Mouse (Mus musculus) heart, postnatal 14 days (tissue): ENCODE results near the gene Gmds. TPM values are rescaled to one million over a fixed set of nuclear protein-coding genes. Genes with fewer than 3 reads are reported as not detected.

Source experiments
- DNase-seq, 2 experiments: peaks; one replicate each; pipeline ENCODE4 v3.0.0; 2021 to 2022
- intact Hi-C: fragments of 180-260 bp; cut with DNase I; formaldehyde crosslinking; loops from one replicate; pipeline ENCODE4 v1.15.1; 2025
- total RNA-seq, 2 experiments: library from RNA; stranded (reverse); gene quantifications; 2 replicates each; pipeline ENCODE4 v1.2.3; 2021

Gene Gmds
- total RNA-seq, 2 experiments from 2014 or later, result 6.3 to 6.6 TPM

- intact Hi-C loops, result no loop called here
- no peak for DNase-seq
These were observed 360.4 kb downstream of the Gmds start for GRCm38 (mm10) chr13:31978126-31978525.

GRCm38 (mm10) chr13:31974751-31975479 is 363.6 kb downstream of the Gmds start:
- intact Hi-C loops, result no loop called here
- DNase-seq, result no peak

- no peak for DNase-seq
- intact Hi-C loops, result no loop called here
These were observed 367.5 kb downstream of the Gmds start for GRCm38 (mm10) chr13:31971040-31971501.

- no peak for DNase-seq
- intact Hi-C loops, result no loop called here
These were observed 370.3 kb downstream of the Gmds start for GRCm38 (mm10) chr13:31968272-31968671.

- DNase-seq, result no peak
- intact Hi-C loops, result no loop called here
These were observed 371.5 kb downstream of the Gmds start for GRCm38 (mm10) chr13:31966931-31967532.

GRCm38 (mm10) chr13:31960514-31960913 is 378.0 kb downstream of the Gmds start:
- DNase-seq, result peak; percentile 14 to 45
- intact Hi-C loops, result no loop called here

GRCm38 (mm10) chr13:31958346-31959335 is 379.9 kb downstream of the Gmds start:
- peak in 1 of 2 experiments; percentile 29 for DNase-seq
- intact Hi-C loops, result loop anchor here (5.0 kb wide), 1 partner anchor 49 kb away; no protein-coding TSS in a partner anchor

GRCm38 (mm10) chr13:31956584-31956983 is 382.0 kb downstream of the Gmds start:
- peak; percentile 39 to 44 for DNase-seq
- intact Hi-C loops, result loop anchor here (1.0 to 5.0 kb wide), 2 partner anchors 51 to 155 kb away; no protein-coding TSS in a partner anchor

GRCm38 (mm10) chr13:31956112-31956511 is 382.4 kb downstream of the Gmds start:
- intact Hi-C loops, result loop anchor here (1.0 to 5.0 kb wide), 2 partner anchors 51 to 155 kb away; no protein-coding TSS in a partner anchor

GRCm38 (mm10) chr13:31955171-31955570 is 383.4 kb downstream of the Gmds start:
- no peak for DNase-seq
- intact Hi-C loops, result loop anchor here (5.0 kb wide), 1 partner anchor 52 kb away; no protein-coding TSS in a partner anchor

More at GRCm38 (mm10) chr13:31956112-31956511, 382.4 kb downstream of the Gmds start:
- no peak for DNase-seq

GRCm38 (mm10) chr13:31944676-31945210 is 393.8 kb downstream of the Gmds start:
- intact Hi-C loops, result no loop called here
- DNase-seq, result no peak

- intact Hi-C loops, result no loop called here
- DNase-seq, result no peak
These were observed 394.9 kb downstream of the Gmds start for GRCm38 (mm10) chr13:31943482-31944275.

- DNase-seq, result no peak
- intact Hi-C loops, result no loop called here
These were observed 409.2 kb downstream of the Gmds start for GRCm38 (mm10) chr13:31929299-31929698.

- intact Hi-C loops, result no loop called here
- DNase-seq, result no peak
These were observed 411.9 kb downstream of the Gmds start for GRCm38 (mm10) chr13:31926599-31926998.

- intact Hi-C loops, result loop anchor here (5.0 kb wide), 1 partner anchor 288 kb away; no protein-coding TSS in a partner anchor
- DNase-seq, result no peak
These were observed 414.0 kb downstream of the Gmds start for GRCm38 (mm10) chr13:31924506-31924905.

GRCm38 (mm10) chr13:31919716-31920115 is 418.8 kb downstream of the Gmds start:
- no peak for DNase-seq
- intact Hi-C loops, result loop anchor here (5.0 kb wide), 1 partner anchor 293 kb away; no protein-coding TSS in a partner anchor

- intact Hi-C loops, result no loop called here
These were observed 421.2 kb downstream of the Gmds start for GRCm38 (mm10) chr13:31917387-31917786.

GRCm38 (mm10) chr13:31915748-31916147 is 422.8 kb downstream of the Gmds start:
- peak; percentile 24 to 31 for DNase-seq
- intact Hi-C loops, result no loop called here

More at GRCm38 (mm10) chr13:31917387-31917786, 421.2 kb downstream of the Gmds start:
- no peak for DNase-seq
